Mouse (Mus musculus) MEL (cell line): Measurements from ENCODE around the gene Sh2d3c. TPM values are rescaled to one million over a fixed set of nuclear protein-coding genes. Genes with fewer than 3 reads are reported as not detected.

ENCODE experiments used
- DNase-seq: peaks from one replicate; pipeline ENCODE4 v3.0.0; 2011; ENCODE audit warnings: low read depth, low spot score
- H3K27ac ChIP-seq: 2 replicates; pipeline ENCODE4 v1.5.1; 2012; ENCODE audit warnings: low read depth, mild to moderate bottlenecking, control low read depth, low read length, moderate library complexity; ENCODE audit not compliant: control insufficient read depth
- H3K27me3 ChIP-seq, 2 experiments: fragments of 150-350 bp in 1 of 2; sonication (generic) in 1 of 2; 2 replicates each; pipeline ENCODE4 v1.6.1; 2012; ENCODE audit warnings: low read length in 2 of 2, mild to moderate bottlenecking in 2 of 2, improper control_type of control experiment in 1 of 2, moderate library complexity in 1 of 2; ENCODE audit not compliant: insufficient read depth in 2 of 2, control insufficient read depth in 1 of 2
- H3K36me3 ChIP-seq, 2 experiments: 2 replicates each; pipeline ENCODE4 v1.6.1; 2012 to 2014; ENCODE audit warnings: low read length in 2 of 2, improper control_type of control experiment in 1 of 2, inconsistent platforms in 1 of 2, mild to moderate bottlenecking in 1 of 2; ENCODE audit not compliant: insufficient read depth in 2 of 2, control insufficient read depth in 1 of 2
- H3K4me1 ChIP-seq, 2 experiments: fragments of 150-350 bp in 1 of 2; sonication (generic) in 1 of 2; 2 replicates each; pipeline ENCODE4 v1.6.1; 2012; ENCODE audit warnings: low read length in 2 of 2, improper control_type of control experiment in 1 of 2, mild to moderate bottlenecking in 1 of 2; ENCODE audit not compliant: insufficient read depth in 2 of 2, control insufficient read depth in 1 of 2
- H3K4me3 ChIP-seq, 2 experiments: fragments of 150-350 bp in 1 of 2; sonication (generic) in 1 of 2; 2 replicates each; pipeline ENCODE4 v1.5.1; 2012; ENCODE audit warnings: low read depth in 2 of 2, low read length in 2 of 2, mild to moderate bottlenecking in 2 of 2, moderate library complexity in 2 of 2, control low read depth in 1 of 2, improper control_type of control experiment in 1 of 2; ENCODE audit not compliant: control insufficient read depth in 1 of 2, insufficient read depth in 1 of 2
- H3K79me2 ChIP-seq: 2 replicates; pipeline ENCODE4 v1.6.1; 2012; ENCODE audit warnings: mild to moderate bottlenecking, low read length, moderate library complexity; ENCODE audit not compliant: control insufficient read depth, poor library complexity, insufficient read depth
- H3K9ac ChIP-seq: 2 replicates; pipeline ENCODE4 v1.6.1; 2012; ENCODE audit warnings: low read depth, mild to moderate bottlenecking, control low read depth, low read length, moderate library complexity; ENCODE audit not compliant: control insufficient read depth, poor library complexity, severe bottlenecking
- H3K9me3 ChIP-seq: fragments of 150-350 bp; sonication (generic); replicated peaks from 2 replicates; pipeline ENCODE4 v1.6.1; 2012; ENCODE audit warnings: mild to moderate bottlenecking, low read length, improper control_type of control experiment, moderate library complexity; ENCODE audit not compliant: insufficient read depth
- CHD1 ChIP-seq: IDR thresholded peaks from 2 replicates; pipeline ENCODE4 v1.6.1; 2012; ENCODE audit warnings: low read depth, mild to moderate bottlenecking, inconsistent platforms, low read length, improper control_type of control experiment
- CHD2 ChIP-seq: IDR thresholded peaks from 2 replicates; pipeline ENCODE4 v1.6.1; 2011; ENCODE audit warnings: low read length, improper control_type of control experiment
- CTCF ChIP-seq, 3 experiments: IDR thresholded peaks in 2 of 3; conservative IDR thresholded peaks in 1 of 3; 2 replicates each; pipeline ENCODE4 v1.5.1; 2011 to 2012; ENCODE audit warnings: low read length in 3 of 3, low read depth in 2 of 3, mild to moderate bottlenecking in 2 of 3, improper control_type of control experiment in 1 of 3, inconsistent platforms in 1 of 3, mixed read lengths in 1 of 3, moderate library complexity in 1 of 3; ENCODE audit not compliant: control insufficient read depth in 1 of 3, insufficient read depth in 1 of 3, poor library complexity in 1 of 3, severe bottlenecking in 1 of 3
- ELF1 ChIP-seq: IDR thresholded peaks from 2 replicates; pipeline ENCODE4 v1.6.1; 2014; ENCODE audit warnings: low read depth, mild to moderate bottlenecking, inconsistent platforms, low read length, improper control_type of control experiment, moderate library complexity
- JUND ChIP-seq: IDR thresholded peaks from 2 replicates; pipeline ENCODE4 v1.6.1; 2011; ENCODE audit warnings: low read depth, mild to moderate bottlenecking, improper control_type of control experiment, low read length
- MAFK ChIP-seq: IDR thresholded peaks from 2 replicates; pipeline ENCODE4 v1.6.1; 2011; ENCODE audit warnings: low read depth, mild to moderate bottlenecking, low read length, improper control_type of control experiment, borderline replicate concordance
- MAX ChIP-seq: IDR thresholded peaks from 2 replicates; pipeline ENCODE4 v1.6.1; 2011; ENCODE audit warnings: low read length, improper control_type of control experiment
- MAZ ChIP-seq: IDR thresholded peaks from 2 replicates; pipeline ENCODE4 v1.6.1; 2012; ENCODE audit warnings: low read depth, mild to moderate bottlenecking, inconsistent platforms, low read length, improper control_type of control experiment
- MEF2A ChIP-seq: IDR thresholded peaks from 2 replicates; pipeline ENCODE4 v1.6.1; 2014; ENCODE audit warnings: low read depth, mild to moderate bottlenecking, inconsistent platforms, low read length, improper control_type of control experiment; ENCODE audit not compliant: poor library complexity, insufficient replicate concordance, severe bottlenecking; ENCODE audit errors: extremely low read depth
- MXI1 ChIP-seq: IDR thresholded peaks from 2 replicates; pipeline ENCODE4 v1.6.1; 2011; ENCODE audit warnings: mild to moderate bottlenecking, low read depth, low read length, improper control_type of control experiment
- POLR2A ChIP-seq, 2 experiments: IDR thresholded peaks; 2 replicates each; pipeline ENCODE4 v1.6.1; 2011 to 2012; ENCODE audit warnings: low read length in 2 of 2, mild to moderate bottlenecking in 2 of 2, control low read depth in 1 of 2, improper control_type of control experiment in 1 of 2, low read depth in 1 of 2, moderate library complexity in 1 of 2; ENCODE audit not compliant: control insufficient read depth in 1 of 2, insufficient read depth in 1 of 2, poor library complexity in 1 of 2
- POLR2AphosphoS2 ChIP-seq: IDR thresholded peaks from 2 replicates; pipeline ENCODE4 v1.6.1; 2011; ENCODE audit warnings: low read length, improper control_type of control experiment
- RAD21 ChIP-seq: IDR thresholded peaks from 2 replicates; pipeline ENCODE4 v1.6.1; 2011; ENCODE audit warnings: mild to moderate bottlenecking, low read depth, low read length, improper control_type of control experiment
- RCOR1 ChIP-seq: IDR thresholded peaks from 2 replicates; pipeline ENCODE4 v1.6.1; 2012; ENCODE audit warnings: low read depth, mild to moderate bottlenecking, inconsistent platforms, low read length, improper control_type of control experiment
- TAL1 ChIP-seq: IDR thresholded peaks from 2 replicates; pipeline ENCODE4 v1.6.1; 2012; ENCODE audit warnings: mild to moderate bottlenecking, inconsistent platforms, low read length, moderate library complexity, mixed read lengths
- TCF12 ChIP-seq: IDR thresholded peaks from 2 replicates; pipeline ENCODE4 v1.6.1; 2014; ENCODE audit warnings: low read depth, mild to moderate bottlenecking, inconsistent platforms, low read length, improper control_type of control experiment, moderate library complexity
- USF1 ChIP-seq: IDR thresholded peaks from 2 replicates; pipeline ENCODE4 v1.6.1; 2014; ENCODE audit warnings: low read depth, mild to moderate bottlenecking, inconsistent platforms, low read length, improper control_type of control experiment, moderate library complexity
- USF2 ChIP-seq, 2 experiments: IDR thresholded peaks; 2 replicates each; pipeline ENCODE4 v1.6.1; 2011 to 2012; ENCODE audit warnings: improper control_type of control experiment in 2 of 2, low read length in 2 of 2, borderline replicate concordance in 1 of 2, inconsistent platforms in 1 of 2, low read depth in 1 of 2, mild to moderate bottlenecking in 1 of 2; ENCODE audit not compliant: insufficient read depth in 1 of 2
- ZKSCAN1 ChIP-seq: IDR thresholded peaks from 2 replicates; pipeline ENCODE4 v1.6.1; 2012; ENCODE audit warnings: low read depth, mild to moderate bottlenecking, inconsistent platforms, low read length, improper control_type of control experiment, moderate library complexity
- ZMIZ1 ChIP-seq: IDR thresholded peaks from 2 replicates; pipeline ENCODE4 v1.6.1; 2012; ENCODE audit warnings: low read depth, mild to moderate bottlenecking, inconsistent platforms, low read length, improper control_type of control experiment, moderate library complexity
- ZNF384 ChIP-seq: IDR thresholded peaks from 2 replicates; pipeline ENCODE4 v1.6.1; 2012; ENCODE audit warnings: low read depth, mild to moderate bottlenecking, inconsistent platforms, low read length, improper control_type of control experiment
- polyA plus RNA-seq, 2 experiments: library from polyadenylated mRNA; stranded (reverse) in 1 of 2; unstranded in 1 of 2; fragments of >175 nt in 1 of 2; fragments of >200 nt in 1 of 2; gene quantifications; 2 replicates each; pipeline versions ENCODE4 v1.2.1 to v1.2.4; 2012; ENCODE audit warnings: low replicate concordance in 2 of 2, low read depth in 1 of 2; ENCODE audit not compliant: insufficient read length in 2 of 2, insufficient read depth in 1 of 2, missing spikeins in 1 of 2
- total RNA-seq: library from RNA; depleted of rRNA; stranded (reverse); fragments of 300-350 nt; gene quantifications from 2 replicates; pipeline ENCODE4 v1.2.3, GENCODE M21; 2012

Sh2d3c gene
- total and polyA plus RNA-seq, 3 experiments: 0.19 to 0.43 TPM; not detected in 1

- TF ChIP-seq USF2 (IDR thresholded peaks at IDR 0.05; ENCODE audit: borderline replicate concordance in 1 of 2, insufficient read depth in 1 of 2, low read depth in 1 of 2, low read length in 2 of 2) (no peak), USF1 (no peak), ZNF384 (no peak), MAZ (no peak), ZKSCAN1 (no peak), ELF1 (no peak), MAX (no peak), CHD1 (no peak), POLR2A (IDR thresholded peaks at IDR 0.05; ENCODE audit: control insufficient read depth in 1 of 2, insufficient read depth in 1 of 2, low read depth in 1 of 2, low read length in 2 of 2, poor library complexity in 1 of 2) (no peak), ZMIZ1 (no peak), TAL1 (no peak), MEF2A (no peak), MXI1 (no peak), JUND (no peak), MAFK (no peak), CTCF (IDR thresholded peaks at IDR 0.05 in 2 of 3, conservative IDR thresholded peaks at IDR 0.05 in 1 of 3; ENCODE audit: control insufficient read depth in 1 of 3, insufficient read depth in 1 of 3, low read depth in 2 of 3, low read length in 3 of 3, poor library complexity in 1 of 3, severe bottlenecking in 1 of 3) (no peak)
- Histone ChIP-seq H3K27me3 (no peaks in the 10 kb centered on the region), H3K79me2 (no peaks in the 10 kb centered on the region), H3K4me1 (no peaks in the 10 kb centered on the region), H3K4me3 (no peak overlapping the region), H3K27ac (no peak overlapping the region), H3K9me3 (no peaks in the 10 kb centered on the region), H3K9ac (no peak overlapping the region), H3K36me3 (no peaks in the 10 kb centered on the region)
- DNase-seq: peak; percentile 11
Observed at GRCm38 (mm10) chr2:32671907-32672595, 48.8 kb upstream of the Sh2d3c start.

GRCm38 (mm10) chr2:32673176-32673917 is 47.5 kb upstream of the Sh2d3c start:
- Histone ChIP-seq H3K79me2 (no peaks in the 10 kb centered on the region), H3K4me3 (no peak overlapping the region), H3K9ac (no peak overlapping the region), H3K27me3 (no peaks in the 10 kb centered on the region), H3K9me3 (no peaks in the 10 kb centered on the region), H3K4me1 (no peaks in the 10 kb centered on the region), H3K27ac (no peak overlapping the region), H3K36me3 (no peaks in the 10 kb centered on the region)
- no peak for DNase-seq
- TF ChIP-seq RAD21: no peak
- TF ChIP-seq POLR2AphosphoS2: no peak
- TF ChIP-seq MAZ: no peak
- no peak for TF ChIP-seq USF2 (IDR thresholded peaks at IDR 0.05; ENCODE audit: borderline replicate concordance in 1 of 2, insufficient read depth in 1 of 2, low read depth in 1 of 2, low read length in 2 of 2)
- TF ChIP-seq CHD2: no peak
- TF ChIP-seq ZKSCAN1: no peak
- TF ChIP-seq CTCF (IDR thresholded peaks at IDR 0.05 in 2 of 3, conservative IDR thresholded peaks at IDR 0.05 in 1 of 3; ENCODE audit: control insufficient read depth in 1 of 3, insufficient read depth in 1 of 3, low read depth in 2 of 3, low read length in 3 of 3, poor library complexity in 1 of 3, severe bottlenecking in 1 of 3): no peak
- TF ChIP-seq TCF12: no peak
- no peak for TF ChIP-seq RCOR1
- no peak for TF ChIP-seq ZMIZ1
- no peak for TF ChIP-seq ZNF384
- no peak for TF ChIP-seq ELF1
